Mouse (Mus musculus) bone marrow macrophage, adult 2 months (primary cell): ENCODE data around the gene Tcf20.

ENCODE experiments used
- CTCF ChIP-seq: IDR thresholded peaks from 2 replicates; pipeline ENCODE4 v1.5.1; 2012; ENCODE audit warnings: low read depth, mild to moderate bottlenecking, low read length, moderate library complexity
- POLR2A ChIP-seq: IDR thresholded peaks from 2 replicates; pipeline ENCODE4 v1.6.1; 2012; ENCODE audit warnings: mild to moderate bottlenecking, low read depth, low read length, borderline replicate concordance

DNA sequence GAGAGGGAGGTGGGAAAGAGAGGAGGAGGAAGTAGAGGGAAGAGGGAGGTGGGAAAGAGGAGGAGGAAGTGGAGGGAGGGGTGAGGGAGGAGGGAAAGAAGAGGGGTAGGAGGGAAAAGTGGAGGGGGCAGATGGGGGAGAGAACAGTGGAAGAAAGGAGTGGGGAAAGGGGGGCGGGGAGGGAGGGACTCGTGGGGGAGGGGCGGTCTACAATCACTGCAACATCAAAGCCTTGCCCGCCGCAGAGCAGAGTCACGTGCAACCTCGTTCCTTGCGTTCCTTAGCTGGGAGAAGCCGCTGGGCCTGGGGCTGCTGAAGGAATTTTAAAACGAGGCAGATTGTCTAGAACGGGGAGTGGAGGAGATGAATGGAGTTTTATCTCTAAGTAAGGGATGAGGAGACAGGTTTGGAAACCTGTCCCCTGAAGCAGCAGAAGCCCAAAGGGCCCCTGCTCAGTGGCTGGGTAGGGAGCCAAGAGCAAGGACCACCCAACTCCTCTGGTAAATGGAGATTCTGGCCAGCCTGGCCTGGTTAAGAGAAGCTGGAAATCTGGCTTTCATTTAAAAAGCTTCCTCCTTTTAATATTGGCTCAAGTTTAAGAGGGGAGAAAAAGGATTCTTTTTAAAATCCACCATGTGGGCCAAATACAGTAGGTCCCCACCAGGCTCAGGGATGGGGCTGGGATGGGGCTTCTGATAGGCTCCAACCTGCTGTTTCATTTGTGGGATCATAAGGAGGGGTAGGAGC is 62.8 kb downstream of the Tcf20 start:
- TF ChIP-seq POLR2A (no peak), CTCF (no peak)
